Mouse (Mus musculus): ENCODE results near the gene Gm17571.

The Gm17571 gene

GRCm38 (mm10) chr9:13454651-13455123 is 8.1 kb upstream of the Gm17571 start:
- DNase-seq = no peak

- DNase-seq = no peak
Observed at GRCm38 (mm10) chr9:13448716-13449115, 2.2 kb upstream of the Gm17571 start.

GRCm38 (mm10) chr9:13446236-13446635 is 317 bp downstream of the Gm17571 start:
- no peak for DNase-seq

DNA sequence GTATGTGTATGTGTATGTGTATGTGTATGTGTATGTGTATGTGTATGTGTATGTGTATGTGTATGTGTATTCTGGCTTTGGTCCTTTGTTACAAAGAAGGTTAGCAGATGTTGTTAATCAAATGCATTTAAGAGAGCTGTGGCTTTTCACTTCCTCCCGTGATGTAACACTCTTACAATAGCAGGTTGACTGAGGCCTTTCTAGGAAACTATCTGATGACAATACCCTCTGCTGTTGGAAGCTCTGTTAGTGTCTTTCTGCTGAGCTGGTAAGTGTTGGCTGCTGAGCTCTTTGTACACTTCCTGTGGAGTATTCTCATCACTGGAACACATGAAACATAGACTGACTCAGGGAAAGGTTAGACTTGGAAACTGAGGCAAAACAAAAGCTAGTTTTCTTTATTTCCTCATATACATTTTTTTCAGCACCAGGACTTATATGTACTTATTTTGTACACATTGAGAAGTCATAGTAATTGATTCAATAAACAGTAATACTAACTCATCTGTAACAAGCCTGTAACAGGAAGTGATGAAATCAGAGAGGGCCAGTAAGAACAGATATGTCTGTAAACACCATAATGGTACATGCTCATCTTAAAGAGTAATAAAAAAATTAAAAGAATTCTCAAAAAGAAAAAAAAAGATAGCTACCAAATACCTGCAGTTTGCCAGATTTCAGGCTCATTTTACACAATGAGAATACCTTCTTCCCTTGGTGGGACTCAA is 2.9 kb downstream of the Gm17571 start:
- DNase-seq = no peak

GRCm38 (mm10) chr9:13442012-13442735 is 4.4 kb downstream of the Gm17571 start:
- DNase-seq = no peak

- no peak for DNase-seq
Observed at GRCm38 (mm10) chr9:13440911-13441310, 5.6 kb downstream of the Gm17571 start.

DNA sequence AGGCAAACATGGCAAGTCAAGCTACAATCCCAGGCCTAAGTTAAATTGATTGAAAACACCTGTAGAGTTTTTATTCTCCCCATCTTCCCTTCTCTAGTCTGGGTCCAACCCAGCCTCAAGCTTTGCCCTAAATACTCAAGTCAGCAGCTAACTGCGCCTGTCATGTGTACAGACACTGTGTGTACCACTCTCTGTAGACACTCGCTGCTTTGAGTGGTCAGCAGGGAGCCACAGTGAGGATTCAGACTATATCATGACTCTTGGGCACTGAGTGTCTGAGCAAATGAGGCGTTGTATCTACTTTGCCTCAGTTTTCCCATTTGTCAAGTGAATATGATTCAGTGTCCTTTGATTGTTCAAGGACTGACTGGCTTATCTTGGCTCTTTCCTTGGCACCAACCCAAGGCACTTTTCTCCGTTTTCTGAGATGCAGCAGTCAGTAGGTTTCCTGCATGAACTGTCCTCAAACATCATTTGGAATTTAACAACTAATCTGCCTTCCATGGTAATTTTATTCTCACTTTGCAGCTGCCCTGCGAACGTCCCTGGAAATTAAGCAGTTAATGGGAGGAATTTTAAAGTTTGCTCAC is 13.0 kb downstream of the Gm17571 start:
- DNase-seq = no peak

DNA sequence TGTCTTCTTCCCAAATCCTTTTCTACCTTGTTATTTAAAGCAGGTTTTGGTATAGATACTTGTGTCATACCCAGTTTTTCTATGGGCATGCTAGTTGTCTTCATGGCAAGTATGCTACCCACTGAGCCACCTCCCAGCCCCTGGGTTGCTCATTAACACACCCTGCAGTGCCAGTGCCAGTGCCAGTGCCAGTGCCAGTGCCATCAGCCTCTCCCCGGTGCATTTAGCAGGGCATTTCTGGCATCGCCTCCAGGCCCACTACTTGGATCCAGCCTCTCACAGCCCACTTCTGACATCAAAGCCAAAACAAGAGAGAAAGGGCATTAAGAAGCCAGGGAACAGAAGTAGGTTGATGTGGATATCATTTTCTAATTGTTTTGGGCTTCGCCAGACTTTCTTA is 14.9 kb downstream of the Gm17571 start:
- peak; percentile 31 for DNase-seq

DNA sequence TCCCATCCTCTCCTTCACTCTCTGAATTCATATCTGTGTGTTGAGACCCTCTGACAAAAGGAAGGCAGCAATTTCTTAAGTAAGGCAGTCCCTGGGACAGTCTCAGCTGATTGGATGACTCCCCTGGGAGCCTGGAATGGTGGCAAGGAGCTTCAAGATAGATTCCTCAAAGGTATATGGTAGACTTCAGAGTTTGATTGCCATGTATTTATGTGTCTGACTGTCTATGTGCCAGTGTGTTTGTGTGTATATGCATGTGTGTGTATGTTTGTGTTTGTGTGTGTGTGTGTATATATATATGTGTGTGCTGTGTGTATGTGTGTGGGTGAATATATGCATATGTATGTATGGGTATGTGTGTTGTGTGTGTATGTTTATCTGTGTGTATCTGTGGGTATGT is 15.8 kb downstream of the Gm17571 start:
- DNase-seq = no peak

DNA sequence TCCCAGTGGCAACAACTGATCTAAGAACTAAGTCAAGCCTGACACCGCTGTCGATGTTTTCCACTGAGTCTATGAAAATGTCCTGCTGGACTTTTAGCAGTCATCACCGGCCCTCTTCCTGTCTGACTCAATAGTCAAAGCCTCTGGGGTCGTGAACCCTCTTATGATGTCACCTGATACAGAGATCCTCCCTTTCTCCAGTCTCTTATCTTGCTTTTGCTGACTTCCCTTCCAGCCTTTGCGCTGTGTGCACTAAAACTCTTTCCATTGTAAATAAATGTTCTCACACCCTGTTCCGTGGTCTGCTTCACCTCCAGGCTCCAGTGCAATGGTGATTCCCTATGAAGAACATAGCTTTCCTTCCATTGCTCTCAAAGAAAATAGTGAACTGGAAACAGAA is 16.3 kb downstream of the Gm17571 start:
- DNase-seq = no peak

DNA sequence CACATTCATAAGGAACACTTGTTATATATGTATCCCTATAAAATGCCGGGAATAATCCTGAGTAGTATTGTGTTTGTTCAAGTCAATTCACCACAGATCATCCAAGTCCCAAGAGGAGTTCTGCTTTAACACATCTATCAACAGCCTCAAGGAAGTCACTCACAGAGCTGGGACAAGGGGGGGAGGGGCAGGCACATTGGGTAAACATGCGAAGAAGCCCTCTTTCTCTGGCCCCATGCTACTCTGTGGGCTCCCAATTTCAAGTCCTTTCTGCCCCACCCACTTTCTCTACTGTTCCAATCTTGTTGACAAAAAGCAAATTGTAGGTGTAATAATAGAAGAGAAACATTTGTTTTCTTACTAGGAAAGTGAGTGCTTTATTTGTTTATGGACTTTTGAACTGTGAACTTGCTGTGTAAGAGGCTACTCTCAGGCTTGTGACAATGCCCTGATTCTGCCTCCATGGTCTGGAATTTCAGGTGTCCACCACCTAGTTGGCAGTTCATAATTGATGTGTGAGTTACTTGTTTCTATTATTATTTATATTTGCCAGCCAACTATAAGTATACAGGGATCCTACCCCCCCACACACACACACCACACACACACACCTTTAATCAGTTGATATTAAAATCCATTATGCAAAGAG is 17.0 kb downstream of the Gm17571 start:
- no peak for DNase-seq

DNA sequence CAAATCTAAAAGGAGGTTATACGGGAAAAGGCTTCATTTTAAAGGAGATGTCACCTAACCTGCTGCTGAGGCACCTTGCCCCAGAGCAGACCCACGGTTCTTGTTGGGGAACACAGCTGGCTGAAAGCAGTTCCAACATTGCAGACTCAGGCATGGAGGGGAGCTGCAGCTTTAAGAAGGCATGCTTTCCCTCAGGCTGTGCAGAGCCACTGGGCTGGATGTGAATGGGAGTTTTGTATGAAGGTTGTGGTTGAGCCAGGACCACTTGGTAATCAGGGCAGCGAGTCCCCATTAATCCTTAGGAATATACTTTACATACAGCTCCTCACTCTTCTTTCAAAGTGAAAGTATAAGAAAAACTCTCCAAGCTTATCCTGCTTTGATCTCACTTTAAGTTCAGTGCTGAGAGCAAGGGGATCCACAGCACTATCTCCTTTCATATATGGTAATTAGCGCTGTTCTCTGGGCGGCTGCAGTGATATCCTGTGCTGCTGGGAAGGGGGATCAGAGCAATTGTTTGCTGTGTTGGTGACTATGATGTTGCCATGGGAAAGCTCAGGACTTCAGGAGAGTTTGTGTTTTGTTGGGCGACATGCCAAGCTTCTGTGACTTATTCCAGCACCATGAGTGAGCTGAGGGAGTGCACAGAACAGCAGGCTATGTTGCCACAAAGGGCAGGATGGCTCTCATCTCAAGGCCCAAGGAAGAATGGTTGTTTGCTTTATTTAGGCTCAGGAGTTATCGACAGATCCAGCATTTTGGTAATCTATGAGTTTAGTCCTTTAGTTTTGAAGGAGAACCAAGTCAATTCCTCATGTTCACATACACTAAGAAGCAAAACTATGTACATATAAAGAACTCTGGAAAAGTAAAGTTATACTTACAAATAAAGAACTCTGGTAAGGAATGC is 21.3 kb downstream of the Gm17571 start:
- DNase-seq = peak; percentile 79

DNA sequence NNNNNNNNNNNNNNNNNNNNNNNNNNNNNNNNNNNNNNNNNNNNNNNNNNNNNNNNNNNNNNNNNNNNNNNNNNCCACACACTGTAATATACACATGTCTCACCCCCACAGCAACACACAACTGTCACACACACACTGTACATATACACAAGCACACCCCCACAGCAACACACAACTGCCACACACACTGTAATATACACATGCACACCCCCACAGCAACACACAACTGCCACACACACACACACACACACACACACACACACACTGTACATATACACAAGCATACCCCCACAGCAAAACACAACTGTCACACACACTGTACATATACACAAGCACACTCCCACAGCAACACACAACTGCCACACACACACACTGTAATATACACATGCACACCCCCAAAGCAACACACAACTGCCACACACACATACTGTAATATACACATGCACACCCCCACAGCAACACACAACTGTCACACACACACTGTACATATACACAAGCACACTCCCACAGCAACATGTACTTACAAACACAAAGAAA is 32.3 kb downstream of the Gm17571 start:
- DNase-seq = no peak

All from kidney, adult 9 months (tissue).